Mouse (Mus musculus) megakaryocyte progenitor cell, adult 5-6 weeks (primary cell): ENCODE measurements around the gene Gja10. TPM values are rescaled to one million over a fixed set of nuclear protein-coding genes. Genes with fewer than 3 reads are reported as not detected.

ENCODE experiments used
- ATAC-seq: replicated peaks from 2 replicates; pipeline ENCODE4 v1.8.0; 2016; ENCODE audit warnings: mild to moderate bottlenecking, moderate TSS enrichment, inconsistent platforms; ENCODE audit not compliant: poor library complexity
- total RNA-seq, 2 experiments: library from RNA; stranded (forward) in 1 of 2; stranded (reverse) in 1 of 2; fragments of 157-497, 149-512 nt in 1 of 2; fragments of 200-1000 nt in 1 of 2; gene quantifications; 2 replicates each; pipeline versions ENCODE4 v1.2.3 to v1.2.4; 2015 to 2017

Gja10 gene
- total RNA-seq, 2 experiments from 2014 or later, result 0.12 TPM; not detected in 1

DNA sequence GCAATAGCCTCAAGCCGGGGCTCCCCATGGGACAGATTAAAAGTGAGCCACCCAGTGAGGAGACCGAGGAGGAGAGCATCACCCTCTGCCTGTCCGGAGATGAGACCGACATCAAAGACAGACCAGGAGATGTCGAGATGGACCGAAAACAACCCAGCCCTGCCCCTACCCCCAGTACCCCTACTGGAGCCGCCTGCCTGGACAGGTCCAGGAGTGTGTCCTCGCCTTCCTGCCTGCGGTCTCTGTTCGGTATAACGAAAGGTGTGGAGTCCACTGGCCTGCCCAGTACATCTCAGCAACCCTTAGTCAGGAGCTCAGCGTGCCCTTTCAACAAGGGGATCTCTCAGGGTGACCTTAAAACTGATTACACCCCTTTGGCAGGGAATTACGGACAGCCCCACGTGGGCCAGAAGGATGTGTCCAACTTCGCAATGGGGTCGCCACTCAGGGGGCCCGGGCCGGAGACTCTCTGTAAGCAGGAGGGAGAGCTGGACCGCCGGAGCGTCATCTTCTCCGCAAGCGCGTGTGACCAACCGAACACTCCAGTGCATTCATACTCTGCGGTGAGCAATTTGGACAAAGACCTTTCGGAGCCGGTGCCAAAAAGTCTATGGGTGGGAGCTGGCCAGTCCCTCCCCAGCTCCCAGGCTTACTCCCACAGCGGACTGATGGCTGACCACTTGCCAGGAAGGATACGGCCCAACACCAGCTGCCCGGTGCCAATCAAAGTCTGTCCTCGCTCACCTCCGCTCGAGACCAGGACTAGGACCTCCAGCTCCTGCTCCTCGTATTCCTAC lies 40.0 kb downstream of the Gja10 start:
- no peak for ATAC-seq

GRCm38 (mm10) chr4:32561555-32562095 lies 40.9 kb downstream of the Gja10 start:
- peak; percentile 70 for ATAC-seq

- no peak for ATAC-seq
These were observed 41.6 kb downstream of the Gja10 start for GRCm38 (mm10) chr4:32560724-32561554.

GRCm38 (mm10) chr4:32560246-32560645 lies 42.3 kb downstream of the Gja10 start:
- no peak for ATAC-seq

DNA sequence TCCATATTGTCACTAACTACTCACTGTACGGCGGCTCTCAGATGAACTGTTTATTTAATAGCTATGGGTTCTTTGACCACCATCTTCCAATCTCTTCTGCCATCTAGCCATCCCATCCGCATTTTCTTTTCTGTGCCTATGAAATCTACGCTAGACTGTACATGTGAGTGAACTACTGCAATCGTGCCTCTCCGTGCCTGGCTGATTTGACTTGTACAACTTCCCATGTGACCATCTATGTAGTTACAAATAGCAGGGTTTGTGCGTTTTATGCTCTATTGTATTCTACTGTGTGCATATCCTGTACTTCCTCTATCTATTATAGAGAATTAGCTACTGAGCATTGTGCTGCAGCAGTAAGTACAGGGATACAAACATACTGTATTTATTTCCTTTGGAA lies 47.1 kb downstream of the Gja10 start:
- no peak for ATAC-seq

- ATAC-seq, result peak; percentile 60; the same call in 1 of the 2 replicates
These were observed 51.2 kb downstream of the Gja10 start for GRCm38 (mm10) chr4:32551337-32551736.

- no peak for ATAC-seq
These were observed 53.4 kb downstream of the Gja10 start for GRCm38 (mm10) chr4:32549150-32549549.

Other genes starting within 250 kb of the Gja10 start
- 39.1 and 46.3 TPM in 2 replicates for gene Casp8ap2, start 12.7 kb upstream of the Gja10 start, total RNA-seq (2015)
- gene Casp8ap2, start 12.7 kb upstream of the Gja10 start, total RNA-seq (2017), result 44.9 and 53.8 TPM in 2 replicates
- gene Mdn1, start 54.4 kb upstream of the Gja10 start, total RNA-seq (2015), result 40.5 and 72.6 TPM in 2 replicates
- 29.2 and 62.6 TPM in 2 replicates for gene Mdn1, start 54.4 kb upstream of the Gja10 start, total RNA-seq (2017)
- gene Lyrm2, start 197.5 kb upstream of the Gja10 start, total RNA-seq (2015), result 16.4 and 33.8 TPM in 2 replicates
- 58.5 and 87.4 TPM in 2 replicates for gene Lyrm2, start 197.5 kb upstream of the Gja10 start, total RNA-seq (2017)